Comparison of ENCODE assay signal across 8 mouse cellular contexts in the genomic region with DNA sequence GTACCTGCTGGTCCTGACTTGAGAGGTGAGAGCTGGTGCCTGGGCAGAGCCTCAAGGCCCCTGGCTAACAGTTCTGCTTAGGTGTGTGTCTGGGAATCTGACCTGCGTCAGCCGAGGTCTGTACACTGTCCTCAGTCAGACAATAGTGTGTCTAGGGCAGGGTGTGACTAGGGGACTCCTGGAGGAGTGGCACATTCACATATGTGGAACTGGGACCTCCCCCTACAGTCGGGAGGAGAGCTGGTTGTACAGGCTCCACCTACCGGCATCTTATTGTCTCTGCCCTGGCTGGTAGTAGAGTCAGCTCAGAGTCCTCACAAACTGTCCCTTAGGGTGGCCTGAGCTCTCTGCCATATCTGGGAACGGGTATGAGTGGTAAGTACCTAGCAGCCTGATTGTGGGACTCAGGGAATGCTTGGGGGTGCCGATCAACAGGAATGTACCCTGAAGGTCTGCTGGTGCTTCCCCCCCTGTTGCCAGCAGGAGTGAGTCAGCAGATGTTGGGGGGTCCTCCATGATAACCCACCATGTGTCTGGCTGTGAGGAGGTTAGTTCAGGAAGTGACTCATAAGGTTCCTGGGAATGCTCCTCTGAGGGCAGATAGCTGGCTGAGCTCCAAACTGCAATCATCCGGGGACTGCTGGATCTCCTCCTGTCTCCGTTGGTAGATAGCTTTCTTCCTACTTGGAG. TPM values are rescaled to one million over a fixed set of nuclear protein-coding genes. Genes with fewer than 3 reads are reported as not detected.
A peak's percentile ranks its signal among the peaks of the same experiment; 100 is the strongest.
DNase-seq lines count a peak whose midpoint lies in the region; ATAC-seq and TF ChIP-seq lines count a peak whose summit lies in the region.

No protein-coding gene starts in this region.

- peak; percentile 64 for DNase-seq in CD4-positive helper T cell, adult 2 months (ENCODE audit: low read depth, low spot score)
- DNase-seq in MN1 (ENCODE audit: low spot score): peak; percentile 94
- peak; percentile 49 to 50 for DNase-seq in cerebellum, postnatal 36 days
- peak; percentile 99 for DNase-seq in heart, adult 11 months
- peak; percentile 55 for DNase-seq in neural tube, embryonic 10.5 days (ENCODE audit: extremely low spot score, low spot score)

- H3K27ac ChIP-seq in intestine, postnatal 0 days (ENCODE audit: low read depth, low read length): peak overlapping the region; percentile 73
- peak overlapping the region; percentile 75 for H3K27ac ChIP-seq in liver, embryonic 16.5 days (ENCODE audit: low read length)

- peak; percentile 69 for ATAC-seq in intestine, postnatal 0 days
- ATAC-seq in liver, embryonic 16.5 days (ENCODE audit: low read depth): peak; percentile 47
- ATAC-seq in inflammation-experienced regulatory T-cells, adult 6 months: no peak

- H3K4me3 ChIP-seq in intestine, postnatal 0 days (ENCODE audit: low read depth, low read length): peak overlapping the region; percentile 66
- H3K4me3 ChIP-seq in liver, embryonic 16.5 days (ENCODE audit: low read depth, low read length): peak overlapping the region; percentile 75

- peaks cover 14% of the 10 kb centered on the region for H3K4me1 ChIP-seq in intestine, postnatal 0 days (replicated peaks; ENCODE audit: control insufficient read depth, insufficient read depth, low read length)
- peaks cover 42% of the 10 kb centered on the region for H3K4me1 ChIP-seq in liver, embryonic 16.5 days (ENCODE audit: control insufficient read depth, low read depth, low read length)

- H3K9me3 ChIP-seq in intestine, postnatal 0 days (ENCODE audit: control insufficient read depth): no peaks in the 10 kb centered on the region
- H3K9me3 ChIP-seq in liver, embryonic 16.5 days (replicated peaks; ENCODE audit: control insufficient read depth, low read length): no peaks in the 10 kb centered on the region

- peak overlapping the region; percentile 80 for H3K4me2 ChIP-seq in intestine, postnatal 0 days (replicated peaks; ENCODE audit: low read depth)
- peak overlapping the region; percentile 97 for H3K4me2 ChIP-seq in liver, embryonic 16.5 days (ENCODE audit: low read depth, low read length)

- peak; percentile 75 for TF ChIP-seq CTCF in intestine, postnatal 0 days (IDR thresholded peaks at IDR 0.05; ENCODE audit: low read depth)

- H3K36me3 ChIP-seq in intestine, postnatal 0 days (ENCODE audit: control insufficient read depth, insufficient read depth): peaks cover 31% of the 10 kb centered on the region
- peaks cover 12% of the 10 kb centered on the region for H3K36me3 ChIP-seq in liver, embryonic 16.5 days (ENCODE audit: control insufficient read depth, insufficient read depth)

- H3K27me3 ChIP-seq in intestine, postnatal 0 days (replicated peaks; ENCODE audit: control insufficient read depth, insufficient read depth, low read length): peaks cover 11% of the 10 kb centered on the region
- peaks cover 31% of the 10 kb centered on the region for H3K27me3 ChIP-seq in liver, embryonic 16.5 days (ENCODE audit: control insufficient read depth, insufficient read depth, low read depth, low read length)

- H3K9ac ChIP-seq in intestine, postnatal 0 days (ENCODE audit: low read depth, low read length): peak overlapping the region; percentile 67
- peak overlapping the region; percentile 85 for H3K9ac ChIP-seq in liver, embryonic 16.5 days (ENCODE audit: low read depth, low read length)

- 3% methylated on average over 8 of the region's 8 CpGs for WGBS in intestine, postnatal 0 days
- 5% methylated on average over 8 of the region's 8 CpGs for WGBS in liver, embryonic 16.5 days (ENCODE audit: insufficient replicate concordance)

RNA-seq across cellular contexts. Expression of a gene that starts 1.5 kb away (rescaled TPM):
- polyA plus RNA-seq in intestine, postnatal 0 days (2015; fragmentation: Nextera tagmentation; extraction: Ambion mirVana): 27.6 and 29.3 TPM in 2 replicates
- 5.3 and 6.9 TPM in 2 replicates for polyA plus RNA-seq in liver, embryonic 16.5 days (2015; fragmentation: Nextera tagmentation; extraction: Ambion mirVana)
- 1 to 10 TPM; 6.0 to 8.7 (median 8.5) TPM for polyA plus RNA-seq in inflammation-experienced regulatory T-cells, adult 6 months (2017; shearing (Covaris generic))

RNA-seq across cellular contexts. Expression of a gene that starts 6.3 kb away (rescaled TPM):
- 36.8 and 37.9 TPM in 2 replicates for polyA plus RNA-seq in intestine, postnatal 0 days (2015; fragmentation: Nextera tagmentation; extraction: Ambion mirVana)
- polyA plus RNA-seq in liver, embryonic 16.5 days (2015; fragmentation: Nextera tagmentation; extraction: Ambion mirVana): 36.4 and 39.2 TPM in 2 replicates
- polyA plus RNA-seq in inflammation-experienced regulatory T-cells, adult 6 months (2017; shearing (Covaris generic)): 10 to 100 TPM; 15.7 to 24.9 (median 19.9) TPM

RNA-seq across cellular contexts. Expression of a gene that starts 6.4 kb away (rescaled TPM):
- polyA plus RNA-seq in intestine, postnatal 0 days (2015; fragmentation: Nextera tagmentation; extraction: Ambion mirVana): 39.7 and 40.1 TPM in 2 replicates
- polyA plus RNA-seq in liver, embryonic 16.5 days (2015; fragmentation: Nextera tagmentation; extraction: Ambion mirVana): 46.1 and 47.2 TPM in 2 replicates
- 1 to 10 TPM; 1.8 to 3.0 (median 2.4) TPM for polyA plus RNA-seq in inflammation-experienced regulatory T-cells, adult 6 months (2017; shearing (Covaris generic))

RNA-seq across cellular contexts. Expression of a gene that starts 7.8 kb away (rescaled TPM):
- 12.6 and 12.7 TPM in 2 replicates for polyA plus RNA-seq in intestine, postnatal 0 days (2015; fragmentation: Nextera tagmentation; extraction: Ambion mirVana)
- polyA plus RNA-seq in liver, embryonic 16.5 days (2015; fragmentation: Nextera tagmentation; extraction: Ambion mirVana): 3.7 and 4.8 TPM in 2 replicates
- polyA plus RNA-seq in inflammation-experienced regulatory T-cells, adult 6 months (2017; shearing (Covaris generic)): not detected

RNA-seq across cellular contexts. Expression of a gene that starts 13.7 kb away (rescaled TPM):
- 75.5 and 79.4 TPM in 2 replicates for polyA plus RNA-seq in intestine, postnatal 0 days (2015; fragmentation: Nextera tagmentation; extraction: Ambion mirVana)
- polyA plus RNA-seq in liver, embryonic 16.5 days (2015; fragmentation: Nextera tagmentation; extraction: Ambion mirVana): 14.9 and 15.5 TPM in 2 replicates
- polyA plus RNA-seq in inflammation-experienced regulatory T-cells, adult 6 months (2017; shearing (Covaris generic)): 10 to 100 TPM; 49.4 to 68.0 (median 63.9) TPM

Comparison
In these comparisons a context has a peak if more than half of its experiments do, and no peak if none do; other contexts are left out.
1. RNA of a gene that starts 6.4 kb away (polyA plus RNA-seq): 46.1 to 47.2 TPM in liver, embryonic 16.5 days and 39.7 to 40.1 TPM in intestine, postnatal 0 days; 1.8 to 3.0 TPM in inflammation-experienced regulatory T-cells, adult 6 months; every median in the first group is over 10 times any median in the second.
2. Peak in every context shown above with its lines, with median percentiles within 50 percentile points of each other: DNase-seq.